Mouse (Mus musculus) thymus, adult 2 months (tissue): Measurements from ENCODE around the gene Vmn1r69.

ENCODE experiments used
- CTCF ChIP-seq: fragments of 200-500 bp; IDR thresholded peaks from 2 replicates; pipeline ENCODE4 v1.5.1; 2012; ENCODE audit warnings: mild to moderate bottlenecking, control low read depth, low read length, moderate library complexity, borderline replicate concordance; ENCODE audit not compliant: control insufficient read depth, poor library complexity, insufficient read depth; ENCODE audit errors: extremely low read depth
- POLR2A ChIP-seq: fragments of 200-500 bp; IDR thresholded peaks from 2 replicates; pipeline ENCODE4 v1.6.1; 2012; ENCODE audit warnings: mild to moderate bottlenecking, low read length, control low read depth, moderate library complexity; ENCODE audit not compliant: control insufficient read depth, poor library complexity, insufficient read depth; ENCODE audit errors: extremely low read depth

GRCm38 (mm10) chr7:10613559-10613958, at the start of gene Vmn1r69:
- no peak for TF ChIP-seq CTCF
- TF ChIP-seq POLR2A, result no peak
